Mouse (Mus musculus) stomach, postnatal 0 days (tissue): ENCODE data around the gene Dupd1.

Experiments
- CTCF ChIP-seq: IDR thresholded peaks from 2 replicates; pipeline ENCODE4 v1.5.1; 2016; ENCODE audit warnings: antibody characterized with exemption, low read depth, mild to moderate bottlenecking, moderate library complexity
- EP300 ChIP-seq: optimal IDR thresholded peaks from 2 replicates; pipeline ENCODE3; 2016; ENCODE audit warnings: antibody characterized with exemption

DNA sequence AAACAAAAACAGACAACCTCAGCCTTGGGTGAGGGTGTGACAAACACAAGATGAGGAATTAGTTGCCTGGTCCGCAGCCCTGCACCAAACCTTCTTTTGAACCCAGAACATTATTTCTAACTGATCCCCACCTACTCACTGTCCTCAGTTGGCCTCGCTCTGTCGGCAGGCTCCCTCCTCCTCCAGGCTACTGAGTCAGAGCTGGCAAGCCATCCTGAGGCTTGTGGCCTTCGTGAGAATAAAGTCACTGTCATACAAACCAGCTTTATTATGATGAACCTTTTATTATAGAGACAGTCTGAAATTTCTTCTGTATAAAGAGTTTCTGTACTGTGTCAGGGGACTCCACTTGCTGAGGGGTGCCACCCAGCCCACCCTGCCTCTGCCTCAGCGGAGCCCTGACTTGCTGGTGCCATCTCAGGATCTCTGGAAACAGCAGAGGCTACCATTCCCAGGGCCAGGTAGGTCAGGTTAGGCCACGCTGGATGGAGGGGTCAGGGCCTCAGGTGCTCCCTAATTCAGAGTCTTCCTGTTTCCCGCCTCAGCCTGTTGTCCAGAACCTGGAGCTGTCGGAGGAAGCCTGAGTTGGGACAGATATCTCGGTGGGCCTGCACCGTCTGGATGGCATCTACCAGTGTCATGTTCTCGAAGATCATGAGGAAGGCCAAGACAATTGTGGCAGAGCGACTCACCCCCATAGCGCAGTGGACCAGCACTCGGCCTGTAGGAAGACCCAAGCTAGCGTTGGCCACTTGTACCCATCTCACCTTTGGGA, 18.9 kb upstream of the Dupd1 start:
- TF ChIP-seq CTCF = no peak
- TF ChIP-seq EP300 = no peak
